Mouse (Mus musculus) limb, embryonic 10.5 days (tissue): ENCODE data around the gene Pi4ka. TPM values are rescaled to one million over a fixed set of nuclear protein-coding genes. Genes with fewer than 3 reads are reported as not detected.
A peak's percentile ranks its signal among the peaks of the same experiment; 100 is the strongest.
"Not testable (repeated sequence)": the region's sequence is repeated elsewhere in the genome, so short reads cannot be mapped to it uniquely, and the experiment has no call there.

Experiments
- DNase-seq: peaks from one replicate; pipeline ENCODE4 v3.0.0-alpha.2; 2017; ENCODE audit warnings: low spot score
- H3K27ac ChIP-seq: fragments of 300-500 bp; sonication (generic); 2 replicates; pipeline ENCODE4 v1.5.1; 2016; ENCODE audit warnings: mild to moderate bottlenecking
- H3K27me3 ChIP-seq: fragments of 300-500 bp; sonication (generic); 2 replicates; pipeline ENCODE4 v1.6.1; 2016; ENCODE audit warnings: low read depth, mild to moderate bottlenecking; ENCODE audit not compliant: poor library complexity, severe bottlenecking
- H3K36me3 ChIP-seq: fragments of 300-500 bp; sonication (generic); 2 replicates; pipeline ENCODE4 v1.6.1; 2016; ENCODE audit warnings: mild to moderate bottlenecking, moderate library complexity
- H3K4me1 ChIP-seq: fragments of 300-500 bp; sonication (generic); 2 replicates; pipeline ENCODE4 v1.6.1; 2016
- H3K4me3 ChIP-seq: fragments of 300-500 bp; sonication (generic); 2 replicates; pipeline ENCODE4 v1.5.1; 2016; ENCODE audit warnings: mild to moderate bottlenecking, moderate library complexity
- H3K9me3 ChIP-seq: fragments of 300-500 bp; sonication (generic); replicated peaks from 2 replicates; pipeline ENCODE4 v1.6.1; 2016; ENCODE audit warnings: mild to moderate bottlenecking
- WGBS: fragments of 180-500 bp; shearing (Covaris S2); methylation state at CpG from one replicate; pipeline ENCODE4 v1.1.7; 2016; 5-methylcytosine and 5-hydroxymethylcytosine counted together
- polyA plus RNA-seq: library from polyadenylated mRNA; unstranded; fragments of >200 nt; fragmentation: Nextera tagmentation; extraction: Ambion mirVana; gene quantifications from 2 replicates; pipeline ENCODE4 v1.2.1, GENCODE M21; 2016

Gene Pi4ka
- polyA plus RNA-seq, 1 experiment from 2014 or later: 37.6 TPM

DNA sequence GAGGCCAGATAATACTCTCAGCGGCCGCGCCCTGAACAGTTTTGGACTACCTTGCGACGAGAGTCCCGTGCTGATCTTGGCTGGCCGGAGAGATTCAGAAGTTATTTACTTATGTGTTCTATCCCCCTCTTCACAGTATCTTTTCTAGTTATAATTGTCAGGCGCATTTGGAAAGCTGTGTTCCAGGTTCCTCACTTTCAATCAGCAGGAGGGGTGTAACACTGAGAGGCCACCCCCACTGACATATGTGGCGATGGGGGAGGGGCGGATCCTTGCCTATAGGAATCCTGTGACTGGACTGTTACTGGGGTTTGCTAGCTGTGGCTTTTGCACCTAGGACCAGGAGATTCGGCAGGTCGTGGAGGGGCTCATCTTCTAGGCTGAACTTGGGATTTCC lies 171.6 kb downstream of the Pi4ka start:
- Histone ChIP-seq H3K27me3 (no peaks in the 10 kb centered on the region), H3K4me1 (peaks cover 46% of the 10 kb centered on the region), H3K4me3 (peak overlapping the region; percentile 94), H3K27ac (peak overlapping the region; percentile 98), H3K9me3 (no peaks in the 10 kb centered on the region), H3K36me3 (0 out of 2 replicates have a peak, but pooled peaks cover 4% of the 10 kb centered on the region)
- 2% methylated on average over 12 of the region's 12 CpGs for WGBS
- peak; percentile 66 for DNase-seq

DNA sequence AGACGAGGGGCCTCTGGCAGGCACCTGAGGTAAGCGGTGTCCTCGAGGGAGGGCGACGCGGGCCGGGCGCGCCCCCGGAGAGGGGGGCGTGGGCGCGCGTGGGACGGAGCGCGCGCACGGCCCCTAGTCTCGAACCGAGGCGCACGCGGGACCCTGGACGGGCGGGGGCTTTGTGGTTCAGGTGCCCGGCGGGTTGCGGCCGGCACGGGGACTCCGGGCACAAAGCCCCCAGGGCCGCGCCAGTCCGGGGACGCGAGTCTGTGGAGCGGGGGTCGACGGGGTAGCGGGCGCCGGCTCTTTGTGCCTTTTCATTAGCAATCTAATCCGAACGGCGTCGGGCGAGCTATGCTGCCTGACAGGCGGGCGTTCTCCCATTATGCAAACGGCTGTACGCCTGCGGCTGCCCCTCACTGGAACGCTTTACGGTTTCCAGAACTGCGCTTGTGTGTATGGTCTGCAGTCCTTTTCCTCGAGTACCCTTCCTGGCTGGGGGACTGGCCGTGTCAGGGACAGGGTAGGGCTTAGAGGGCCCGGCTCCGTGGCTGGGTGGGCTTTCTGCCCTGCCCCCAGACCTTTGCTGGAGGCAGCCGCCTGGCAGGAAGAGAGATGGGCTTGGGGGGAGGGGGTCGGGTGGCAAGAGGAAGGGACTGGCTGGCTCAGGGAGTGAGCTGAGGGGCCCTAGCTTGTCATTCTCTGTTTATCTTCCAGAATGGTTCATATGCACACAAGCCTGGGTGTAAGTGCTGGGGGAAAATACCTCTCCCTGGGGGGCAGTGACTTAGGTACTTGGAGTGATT lies 172.2 kb downstream of the Pi4ka start:
- peak; percentile 80 for DNase-seq
- Histone ChIP-seq H3K9me3 (no peaks in the 10 kb centered on the region), H3K27ac (peak overlapping the region; percentile 98), H3K4me3 (peak overlapping the region; percentile 94), H3K36me3 (0 out of 2 replicates have a peak, but pooled peaks cover 4% of the 10 kb centered on the region), H3K27me3 (no peaks in the 10 kb centered on the region), H3K4me1 (peaks cover 42% of the 10 kb centered on the region)
- WGBS: under 1% methylated on average over 61 of the region's 62 CpGs

GRCm38 (mm10) chr16:17232794-17233701 lies 173.1 kb downstream of the Pi4ka start, which contains the start of gene Hic2:
Gene Hic2 (plus strand): TSS chr16:17233572.
- under 1% methylated on average over 59 of the region's 59 CpGs for WGBS
- Histone ChIP-seq H3K4me1 (peaks cover 39% of the 10 kb centered on the region), H3K36me3 (0 out of 2 replicates have a peak, but pooled peaks cover 4% of the 10 kb centered on the region), H3K27me3 (no peaks in the 10 kb centered on the region), H3K4me3 (peak within 1 kb of the TSS; percentile 94), H3K9me3 (no peaks in the 10 kb centered on the region), H3K27ac (peak within 1 kb of the TSS; percentile 98)
- peak; percentile 99 for DNase-seq

DNA sequence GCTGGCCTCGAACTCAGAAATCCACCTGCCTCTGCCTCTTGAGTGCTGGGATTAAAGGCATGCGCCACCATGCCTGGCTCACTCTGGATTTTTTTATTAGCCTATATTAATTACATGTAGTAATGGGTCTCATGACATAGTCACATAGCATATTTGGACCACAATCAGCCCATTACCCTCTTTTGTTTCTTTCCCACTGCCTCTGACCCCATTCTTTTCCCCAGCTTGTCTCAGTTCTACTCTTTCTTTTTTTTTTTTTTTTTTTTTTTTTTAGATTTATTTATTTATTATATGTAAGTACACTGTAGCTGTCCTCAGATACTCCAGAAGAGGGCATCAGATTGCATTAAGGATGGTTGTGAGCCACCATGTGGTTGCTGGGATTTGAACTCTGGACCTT lies 174.6 kb downstream of the Pi4ka start:
- WGBS: 89% methylated on average over 2 of the region's 2 CpGs
- H3K27me3 ChIP-seq, H3K4me3 ChIP-seq, H3K9me3 ChIP-seq, H3K27ac ChIP-seq, DNase-seq, H3K36me3 ChIP-seq: not testable (repeated sequence)
- peaks cover 32% of the 10 kb centered on the region for H3K4me1 ChIP-seq

Other genes with a start within 250 kb of the Pi4ka start
- 432 and 433 TPM in 2 replicates for gene Ube2l3, start 203.7 kb downstream of the Pi4ka start, polyA plus RNA-seq
- 0.18 and 0.49 TPM in 2 replicates for gene Rimbp3, start 197.7 kb downstream of the Pi4ka start, polyA plus RNA-seq
- 16.8 and 19.3 TPM in 2 replicates for gene Hic2, start 172.7 kb downstream of the Pi4ka start, polyA plus RNA-seq
- gene Tmem191c, start 130.2 kb downstream of the Pi4ka start, polyA plus RNA-seq: 4.7 and 9.1 TPM in 2 replicates
- gene Serpind1, start 74.9 kb downstream of the Pi4ka start, polyA plus RNA-seq: 0.06 and 0.14 TPM in 2 replicates
- 8.5 and 11.7 TPM in 2 replicates for gene Snap29, start 328 bp downstream of the Pi4ka start, polyA plus RNA-seq
- gene Crkl, start 45.7 kb upstream of the Pi4ka start, polyA plus RNA-seq: 83.6 and 84.0 TPM in 2 replicates
- gene Aifm3, start 83.3 kb upstream of the Pi4ka start, polyA plus RNA-seq: 0.85 and 1.2 TPM in 2 replicates
- 78.2 and 89.8 TPM in 2 replicates for gene Lztr1, start 102.4 kb upstream of the Pi4ka start, polyA plus RNA-seq
- gene Thap7, start 124.8 kb upstream of the Pi4ka start, polyA plus RNA-seq: 47.8 and 58.9 TPM in 2 replicates
- gene Lrrc74b, start 154.9 kb upstream of the Pi4ka start, polyA plus RNA-seq: not detected in 2 replicates
- 0.08 TPM in 1 of 2 replicates, not detected in the other for gene P2rx6, start 155.6 kb upstream of the Pi4ka start, polyA plus RNA-seq
- gene Slc7a4, start 176.9 kb upstream of the Pi4ka start, polyA plus RNA-seq: 0.44 and 0.81 TPM in 2 replicates
- gene Smpd4, start 213.0 kb upstream of the Pi4ka start, polyA plus RNA-seq: 74.3 and 74.4 TPM in 2 replicates
- gene Ccdc74a, start 240.2 kb upstream of the Pi4ka start, polyA plus RNA-seq: 6.0 and 8.7 TPM in 2 replicates